Mouse (Mus musculus): ENCODE results near the gene Sh3glb1. TPM values are rescaled to one million over a fixed set of nuclear protein-coding genes. Genes with fewer than 3 reads are reported as not detected.
A peak's percentile ranks its signal among the peaks of the same experiment; 100 is the strongest.

The Sh3glb1 gene
- total and polyA plus RNA-seq, 3 experiments = 52.0 to 189 (median 112) TPM

GRCm38 (mm10) chr3:144692052-144692451 lies 28.1 kb downstream of the Sh3glb1 start:
- Histone ChIP-seq H3K9ac (ENCODE audit: insufficient read depth, low read depth) (no peak overlapping the region), H3K36me3 (replicated peaks in 1 of 2; ENCODE audit: control insufficient read depth in 1 of 2, insufficient read depth in 1 of 2, low read length in 1 of 2) (peaks cover 54 to 81% of the 10 kb centered on the region in 2 experiments), H3K27me3 (replicated peaks) (no peaks in the 10 kb centered on the region), H3K4me1 (ENCODE audit: control insufficient read depth in 1 of 2, insufficient read depth in 2 of 2) (peaks cover 8 to 34% of the 10 kb centered on the region in 2 experiments), H3K4me2 (ENCODE audit: insufficient read depth, low read depth, poor library complexity, severe bottlenecking) (no peak overlapping the region), H3K9me3 (replicated peaks; ENCODE audit: low read length) (no peaks in the 10 kb centered on the region), H3K27ac (ENCODE audit: insufficient read depth, low read depth) (no peak overlapping the region), H3K79me2 (replicated peaks; ENCODE audit: control insufficient read depth, extremely low read depth, insufficient read depth, poor library complexity, severe bottlenecking) (no peaks in the 10 kb centered on the region), H3K4me3 (replicated peaks in 1 of 3; ENCODE audit: low read depth in 2 of 3, low read length in 2 of 3, poor library complexity in 1 of 3) (no peak overlapping the region)
- dilution Hi-C loops (cut with MboI; ENCODE audit: extremely low pct_ligation_motif_present, extremely low pct_unique_long_range_greater_than_20kb, low sequenced_read_pairs) (no loop called here), in situ Hi-C loops (cut with MboI; ENCODE audit: low pct_ligation_motif_present, low pct_unique_long_range_greater_than_20kb, low sequenced_read_pairs) (no loop called here)
- peak; percentile 73 for TF ChIP-seq ELF1 (IDR thresholded peaks at IDR 0.05; ENCODE audit: low read depth, low read length)
- TF ChIP-seq NELFE (IDR thresholded peaks at IDR 0.05; ENCODE audit: low read depth, low read length) = no peak
- TF ChIP-seq MAZ (IDR thresholded peaks at IDR 0.05; ENCODE audit: low read depth, low read length) = no peak
- TF ChIP-seq SIN3A (IDR thresholded peaks at IDR 0.05; ENCODE audit: low read length) = no peak
- no peak for TF ChIP-seq BHLHE40 (IDR thresholded peaks at IDR 0.05; ENCODE audit: low read depth, low read length)
- TF ChIP-seq GABPA (IDR thresholded peaks at IDR 0.05; ENCODE audit: insufficient replicate concordance, low read depth, low read length) = no peak
- peak; percentile 79 for TF ChIP-seq SMC3 (IDR thresholded peaks at IDR 0.05; ENCODE audit: low read depth, low read length)
- no peak for TF ChIP-seq CHD1 (IDR thresholded peaks at IDR 0.05; ENCODE audit: low read depth, low read length)
- no peak for TF ChIP-seq MAFK (IDR thresholded peaks at IDR 0.05; ENCODE audit: insufficient replicate concordance, low read length)
- no peak for TF ChIP-seq RCOR1 (conservative IDR thresholded peaks at IDR 0.05; ENCODE audit: low read depth, low read length)
- TF ChIP-seq E2F4 (IDR thresholded peaks at IDR 0.05; ENCODE audit: insufficient replicate concordance, low read depth, low read length) = 0 out of 2 replicates have a peak, but pooled peaks have one; percentile 42
- TF ChIP-seq IRF4 (IDR thresholded peaks at IDR 0.05; ENCODE audit: low read depth, low read length) = no peak
- TF ChIP-seq KAT2A (IDR thresholded peaks at IDR 0.05; ENCODE audit: insufficient replicate concordance, low read length) = no peak
- TF ChIP-seq ZKSCAN1 (IDR thresholded peaks at IDR 0.05; ENCODE audit: borderline replicate concordance, low read depth, low read length) = no peak
- no peak for TF ChIP-seq ETS1 (conservative IDR thresholded peaks at IDR 0.05; ENCODE audit: low read depth, low read length)
- no peak for TF ChIP-seq ZMIZ1 (IDR thresholded peaks at IDR 0.05; ENCODE audit: low read depth, low read length)
- TF ChIP-seq RAD21 (IDR thresholded peaks at IDR 0.05; ENCODE audit: low read depth, low read length) = peak; percentile 90
- no peak for TF ChIP-seq UBTF (IDR thresholded peaks at IDR 0.05; ENCODE audit: low read depth, low read length)
- TF ChIP-seq MYC (IDR thresholded peaks at IDR 0.05; ENCODE audit: low read depth, low read length) = no peak
- no peak for TF ChIP-seq JUN (IDR thresholded peaks at IDR 0.05; ENCODE audit: insufficient read depth, low read depth, low read length)
- peak; percentile 14; the same call in 1 of the 2 replicates for TF ChIP-seq JUND (conservative IDR thresholded peaks at IDR 0.05; ENCODE audit: low read depth, low read length)
- no peak for TF ChIP-seq USF2 (conservative IDR thresholded peaks at IDR 0.05; ENCODE audit: low read depth, low read length)
- TF ChIP-seq POLR2A (IDR thresholded peaks at IDR 0.05; ENCODE audit: low read depth, low read length) = no peak; the same call in 1 of the 2 replicates
- TF ChIP-seq POLR2AphosphoS2 (IDR thresholded peaks at IDR 0.05; ENCODE audit: low read depth, low read length) = no peak
- no peak for TF ChIP-seq PAX5 (IDR thresholded peaks at IDR 0.05; ENCODE audit: low read length)
- 0 out of 2 replicates have a peak, but pooled peaks have one; percentile 38 for TF ChIP-seq TBP (conservative IDR thresholded peaks at IDR 0.05; ENCODE audit: low read depth, low read length)
- TF ChIP-seq TCF12 (IDR thresholded peaks at IDR 0.05; ENCODE audit: low read depth, low read length) = no peak
- TF ChIP-seq HCFC1 (IDR thresholded peaks at IDR 0.05; ENCODE audit: low read depth, low read length) = no peak
- TF ChIP-seq USF1 (IDR thresholded peaks at IDR 0.05; ENCODE audit: low read depth, low read length) = no peak
- no peak for TF ChIP-seq NRF1 (IDR thresholded peaks at IDR 0.05; ENCODE audit: low read depth, low read length)
- TF ChIP-seq ZNF384 (IDR thresholded peaks at IDR 0.05; ENCODE audit: low read depth, low read length) = no peak
- TF ChIP-seq MXI1 (IDR thresholded peaks at IDR 0.05; ENCODE audit: low read depth, low read length) = no peak
- TF ChIP-seq MAX (IDR thresholded peaks at IDR 0.05; ENCODE audit: low read length) = no peak
- peak; percentile 55 to 96; a peak in 3 of 4 replicates for TF ChIP-seq CTCF (conservative IDR thresholded peaks at IDR 0.05 in 1 of 2, IDR thresholded peaks at IDR 0.05 in 1 of 2; ENCODE audit: low read depth in 2 of 2, low read length in 2 of 2)
- no peak for TF ChIP-seq CHD2 (IDR thresholded peaks at IDR 0.05; ENCODE audit: low read length)
- no peak for TF ChIP-seq MEF2A (IDR thresholded peaks at IDR 0.05; ENCODE audit: borderline replicate concordance, low read depth, low read length)
- TF ChIP-seq EP300 (IDR thresholded peaks at IDR 0.05; ENCODE audit: low read length) = no peak
- peak; percentile 29; the same call in 1 of the 2 replicates for TF ChIP-seq ZC3H11A (IDR thresholded peaks at IDR 0.05; ENCODE audit: low read depth, low read length)
- DNase-seq (ENCODE audit: extremely low read depth) = peak; percentile 68

Measured in CH12.LX (cell line).